Mouse (Mus musculus) heart, adult 8-10 months (tissue): Measurements from ENCODE around the gene Wiz. TPM values are rescaled to one million over a fixed set of nuclear protein-coding genes. Genes with fewer than 3 reads are reported as not detected.

Experiments used
- DNase-seq: peaks from one replicate; pipeline ENCODE4 v3.0.0; 2022; ENCODE audit warnings: low spot score
- total RNA-seq, 4 experiments: library from RNA; stranded (reverse); gene quantifications; 2 replicates each; pipeline ENCODE4 v1.2.4; 2022

Gene Wiz
- total RNA-seq, 4 experiments from 2014 or later, result 14.0 to 17.2 (median 15.4) TPM

GRCm38 (mm10) chr17:32349037-32349732 lies 40.1 kb downstream of the Wiz start:
- DNase-seq, result peak; percentile 28

- DNase-seq, result no peak
Measured at GRCm38 (mm10) chr17:32348406-32348805, 40.8 kb downstream of the Wiz start.

- no peak for DNase-seq
Measured at GRCm38 (mm10) chr17:32341102-32341501, 48.1 kb downstream of the Wiz start.

GRCm38 (mm10) chr17:32340110-32340509 lies 49.1 kb downstream of the Wiz start:
- no peak for DNase-seq

- DNase-seq, result peak; percentile 19
Measured at GRCm38 (mm10) chr17:32335869-32336268, 53.4 kb downstream of the Wiz start.

GRCm38 (mm10) chr17:32334921-32335320 lies 54.3 kb downstream of the Wiz start:
- DNase-seq, result no peak

GRCm38 (mm10) chr17:32333675-32334303 lies 55.5 kb downstream of the Wiz start:
- DNase-seq, result no peak

GRCm38 (mm10) chr17:32327501-32327900 lies 61.7 kb downstream of the Wiz start:
- DNase-seq, result no peak

- no peak for DNase-seq
Measured at GRCm38 (mm10) chr17:32322809-32323208, 66.4 kb downstream of the Wiz start.

GRCm38 (mm10) chr17:32321836-32322235 lies 67.4 kb downstream of the Wiz start:
- no peak for DNase-seq

- no peak for DNase-seq
Measured at GRCm38 (mm10) chr17:32321390-32321734, 67.9 kb downstream of the Wiz start.

- peak; percentile 98 for DNase-seq
Measured at GRCm38 (mm10) chr17:32320597-32321389, 68.4 kb downstream of the Wiz start, which contains the start of gene Akap8. Gene Akap8, minus strand, starts transcription at chr17:32321238.

- no peak for DNase-seq
Measured at GRCm38 (mm10) chr17:32319950-32320349, 69.3 kb downstream of the Wiz start.

- no peak for DNase-seq
Measured at GRCm38 (mm10) chr17:32317708-32318107, 71.5 kb downstream of the Wiz start.

GRCm38 (mm10) chr17:32317032-32317431 lies 72.2 kb downstream of the Wiz start:
- no peak for DNase-seq

GRCm38 (mm10) chr17:32315560-32315959 lies 73.7 kb downstream of the Wiz start:
- no peak for DNase-seq

GRCm38 (mm10) chr17:32313892-32314291 lies 75.3 kb downstream of the Wiz start:
- DNase-seq, result no peak

GRCm38 (mm10) chr17:32312801-32313200 lies 76.4 kb downstream of the Wiz start:
- no peak for DNase-seq

- DNase-seq, result no peak
Measured at GRCm38 (mm10) chr17:32307963-32308362, 81.3 kb downstream of the Wiz start.
